In the genomic region with DNA sequence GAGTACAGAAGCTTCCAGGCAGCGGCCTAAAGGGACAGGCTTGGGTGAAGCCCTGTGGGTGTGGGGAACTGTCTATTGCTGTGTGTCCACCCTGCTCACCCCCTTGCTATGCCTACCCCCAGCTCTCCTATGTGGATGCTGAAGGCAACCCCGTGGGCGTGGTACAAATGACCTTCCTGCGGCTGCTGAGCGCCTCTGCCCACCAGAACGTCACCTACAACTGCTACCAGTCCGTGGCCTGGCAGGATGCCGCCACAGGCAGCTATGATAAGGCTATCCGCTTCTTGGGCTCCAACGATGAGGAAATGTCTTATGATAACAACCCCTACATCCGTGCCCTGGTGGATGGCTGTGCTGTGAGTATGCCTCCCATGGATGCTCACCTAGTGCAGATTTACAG, we compare ENCODE assay signal across 18 mouse cellular contexts. TPM values are rescaled to one million over a fixed set of nuclear protein-coding genes. Genes with fewer than 3 reads are reported as not detected.
DNase-seq lines count a peak whose midpoint lies in the region; ATAC-seq lines count a peak whose summit lies in the region.
"Had no signal": no experiment of that assay in that cellular context is flagged by ENCODE, and none has a peak within 500 bp of the region (broad histone marks: within the 10 kb centered on the region; RNA-seq: fewer than 3 reads in every experiment).

No protein-coding gene starts in this region.

- ATAC-seq in neural tube, embryonic 11.5 days (ENCODE audit: insufficient read depth, low FRiP score, low TSS enrichment): no peak
- ATAC-seq in neural tube, embryonic 15.5 days (ENCODE audit: low FRiP score): no peak
- ATAC-seq in liver, embryonic 12.5 days: peak; percentile 73
- ATAC-seq in monocyte, adult 5-6 weeks (replicated peaks; ENCODE audit: insufficient number of reproducible peaks, low FRiP score, low TSS enrichment, poor library complexity, severe bottlenecking): 0 out of 2 replicates have a peak, but pooled peaks have one; percentile 18
- ATAC-seq: midbrain, embryonic 16.5 days had no signal

- H3K9ac ChIP-seq in neural tube, embryonic 11.5 days (ENCODE audit: low read length): no peak overlapping the region
- no peak overlapping the region for H3K9ac ChIP-seq in neural tube, embryonic 15.5 days (replicated peaks)
- H3K9ac ChIP-seq in liver, embryonic 12.5 days: peak overlapping the region; percentile 54
- H3K9ac ChIP-seq: lung, embryonic 14.5 days had no signal

- H3K9me3 ChIP-seq in neural tube, embryonic 11.5 days (ENCODE audit: control insufficient read depth, low read length): no peaks in the 10 kb centered on the region
- no peaks in the 10 kb centered on the region for H3K9me3 ChIP-seq in neural tube, embryonic 15.5 days (replicated peaks)
- no peaks in the 10 kb centered on the region for H3K9me3 ChIP-seq in liver, embryonic 12.5 days (replicated peaks)
- H3K9me3 ChIP-seq: neural tube, embryonic 13.5 days had no signal

- WGBS in neural tube, embryonic 11.5 days: 95% methylated on average over 11 of the region's 11 CpGs
- 90% methylated on average over 11 of the region's 11 CpGs for WGBS in neural tube, embryonic 15.5 days
- WGBS in liver, embryonic 12.5 days (ENCODE audit: insufficient replicate concordance): 38% methylated on average over 11 of the region's 11 CpGs

- H3K4me1 ChIP-seq in neural tube, embryonic 11.5 days (ENCODE audit: control insufficient read depth, insufficient read depth, low read length): no peaks in the 10 kb centered on the region
- peaks cover 21% of the 10 kb centered on the region for H3K4me1 ChIP-seq in neural tube, embryonic 15.5 days
- peaks cover 39% of the 10 kb centered on the region for H3K4me1 ChIP-seq in liver, embryonic 12.5 days

- H3K27me3 ChIP-seq in neural tube, embryonic 11.5 days (ENCODE audit: control insufficient read depth, insufficient read depth, low read length): no peaks in the 10 kb centered on the region
- peaks cover 12% of the 10 kb centered on the region; the same call in 1 of the 2 replicates for H3K27me3 ChIP-seq in neural tube, embryonic 15.5 days (replicated peaks)
- H3K27me3 ChIP-seq in liver, embryonic 12.5 days (replicated peaks): no peaks in the 10 kb centered on the region

- no peak overlapping the region for H3K4me2 ChIP-seq in neural tube, embryonic 11.5 days (ENCODE audit: low read depth)
- no peak overlapping the region for H3K4me2 ChIP-seq in neural tube, embryonic 15.5 days
- H3K4me2 ChIP-seq in liver, embryonic 12.5 days: peak overlapping the region; percentile 19
- H3K4me2 ChIP-seq: lung, embryonic 14.5 days; neural tube, embryonic 13.5 days had no signal

- H3K36me3 ChIP-seq in neural tube, embryonic 11.5 days (ENCODE audit: control insufficient read depth, insufficient read depth, low read length): no peaks in the 10 kb centered on the region
- no peaks in the 10 kb centered on the region for H3K36me3 ChIP-seq in neural tube, embryonic 15.5 days
- H3K36me3 ChIP-seq in liver, embryonic 12.5 days: peaks cover 47% of the 10 kb centered on the region
- H3K36me3 ChIP-seq: neural tube, embryonic 13.5 days had no signal

- H3K27ac ChIP-seq in neural tube, embryonic 11.5 days (ENCODE audit: low read depth, low read length): no peak overlapping the region
- H3K27ac ChIP-seq in neural tube, embryonic 15.5 days (replicated peaks): no peak overlapping the region
- peak overlapping the region; percentile 71 for H3K27ac ChIP-seq in liver, embryonic 12.5 days
- H3K27ac ChIP-seq: macrophage; neural tube, embryonic 13.5 days had no signal

- H3K4me3 ChIP-seq in neural tube, embryonic 11.5 days (ENCODE audit: low read depth, low read length): no peak overlapping the region
- no peak overlapping the region for H3K4me3 ChIP-seq in neural tube, embryonic 15.5 days (replicated peaks)
- no peak overlapping the region for H3K4me3 ChIP-seq in liver, embryonic 12.5 days
- H3K4me3 ChIP-seq: neural tube, embryonic 13.5 days had no signal

- DNase-seq in neural tube, embryonic 11.5 days (ENCODE audit: low spot score): peak; percentile 8
- DNase-seq in c-Kit-negative CD71-positive TER-119-positive erythroid progenitor cells, embryonic 14.5 days (ENCODE audit: low read depth, low spot score): peak; percentile 12
- no peak for DNase-seq in layer of hippocampus, adult 9-11 months
- DNase-seq in embryo, embryonic 10.5 days (ENCODE audit: low spot score): no peak
- DNase-seq: adrenal gland, postnatal 10 days; B cell, adult 2 months; left cerebral cortex, postnatal 4 days; lung, embryonic 14.5 days; thymus, postnatal 36 days had no signal

RNA-seq across cellular contexts. Expression of gene Fcnb, which starts 52.2 kb away (rescaled TPM):
- polyA plus RNA-seq in neural tube, embryonic 11.5 days (2014; fragmentation: Nextera tagmentation; extraction: Ambion mirVana): 0.28 TPM in 1 of 2 replicates, not detected in the other
- 0.52 TPM in 1 of 2 replicates, not detected in the other for polyA plus RNA-seq in neural tube, embryonic 15.5 days (2015; fragmentation: Nextera tagmentation; extraction: Ambion mirVana)
- polyA plus RNA-seq in liver, embryonic 12.5 days (2016; fragmentation: Nextera tagmentation; extraction: Ambion mirVana): 6.0 and 8.5 TPM in 2 replicates
- not detected in 3 replicates for total RNA-seq in monocyte, adult 5-6 weeks (2017)
- total RNA-seq: gastrocnemius, adult 8-10 months; heart, adult 8-10 months; layer of hippocampus, postnatal 25 days; left cerebral cortex, postnatal 4 days had no signal
- polyA plus RNA-seq: lung, embryonic 14.5 days; midbrain, embryonic 16.5 days had no signal

Comparison
In these comparisons a context has a peak if more than half of its experiments do, and no peak if none do; other contexts are left out.
1. ATAC-seq: peak in liver, embryonic 12.5 days (single experiment) and monocyte, adult 5-6 weeks (single experiment); none in neural tube, embryonic 11.5 days (single experiment) and neural tube, embryonic 15.5 days (single experiment).
2. DNase-seq: peak in neural tube, embryonic 11.5 days (single experiment) and c-Kit-negative CD71-positive TER-119-positive erythroid progenitor cells, embryonic 14.5 days (single experiment); none in layer of hippocampus, adult 9-11 months (single experiment) and embryo, embryonic 10.5 days (single experiment).